Mouse (Mus musculus) cerebellum, adult 2 months (tissue): ENCODE measurements around the gene Olfr577. TPM values are rescaled to one million over a fixed set of nuclear protein-coding genes. Genes with fewer than 3 reads are reported as not detected.

Experiments used
- DNase-seq, 2 experiments: peaks; one replicate each; pipeline ENCODE4 v3.0.0; 2021
- H3K27ac ChIP-seq: fragments of 200-500 bp; 2 replicates; pipeline ENCODE4 v1.5.1; 2012; ENCODE audit warnings: low read length, control low read depth, inconsistent platforms; ENCODE audit not compliant: insufficient read depth
- H3K27me3 ChIP-seq: fragments of 200-500 bp; 2 replicates; pipeline ENCODE4 v1.6.1; 2012; ENCODE audit warnings: inconsistent platforms, mild to moderate bottlenecking, low read length, moderate library complexity; ENCODE audit not compliant: control insufficient read depth, insufficient read depth
- H3K4me1 ChIP-seq: fragments of 200-500 bp; 2 replicates; pipeline ENCODE4 v1.6.1; 2011; ENCODE audit warnings: low read length; ENCODE audit not compliant: control insufficient read depth, insufficient read depth
- H3K4me3 ChIP-seq: fragments of 200-500 bp; replicated peaks from 2 replicates; pipeline ENCODE3; 2011; ENCODE audit warnings: mild to moderate bottlenecking, low read depth, low read length, control low read depth; ENCODE audit not compliant: insufficient read depth
- CTCF ChIP-seq: fragments of 200-500 bp; IDR thresholded peaks from 2 replicates; pipeline ENCODE4 v1.5.1; 2011; ENCODE audit warnings: low read depth, mild to moderate bottlenecking, control low read depth, low read length, moderate library complexity, borderline replicate concordance; ENCODE audit not compliant: insufficient read depth
- POLR2A ChIP-seq: fragments of 200-500 bp; IDR thresholded peaks from 2 replicates; pipeline ENCODE4 v1.6.1; 2011; ENCODE audit warnings: low read length, control low read depth, borderline replicate concordance; ENCODE audit not compliant: insufficient read depth
- WGBS: fragments of 180-500 bp; shearing (Covaris S2); methylation state at CpG from one replicate; pipeline ENCODE4 v1.1.7; 2018; 5-methylcytosine and 5-hydroxymethylcytosine counted together
- polyA plus RNA-seq: library from polyadenylated mRNA; depleted of rRNA; stranded (reverse); fragments of >200 nt; gene quantifications from 2 replicates; pipeline ENCODE4 v1.2.3, GENCODE M21; 2012; rRNA removed

Gene Olfr577
- polyA plus RNA-seq, 1 experiment, result not detected

GRCm38 (mm10) chr7:102943417-102943816 lies 32.3 kb downstream of the Olfr577 start:
- no peak overlapping the region for H3K27ac ChIP-seq
- no peak overlapping the region for H3K4me3 ChIP-seq
- H3K27me3 ChIP-seq, result no peaks in the 10 kb centered on the region
- WGBS, result 86% methylated on average over 1 of the region's 1 CpGs
- no peak for TF ChIP-seq POLR2A
- no peak for TF ChIP-seq CTCF
- no peak for DNase-seq
- H3K4me1 ChIP-seq, result no peaks in the 10 kb centered on the region

GRCm38 (mm10) chr7:102942475-102942874 lies 33.3 kb downstream of the Olfr577 start, which contains the start of gene Olfr573-ps1:
Gene Olfr573-ps1, minus strand, starts transcription at chr7:102942575.
- H3K27ac ChIP-seq, result no peak within 1 kb of the TSS

GRCm38 (mm10) chr7:102927105-102927504 lies 48.6 kb downstream of the Olfr577 start:
- WGBS, result 62% methylated on average over 3 of the region's 3 CpGs
- Histone ChIP-seq H3K4me3 (no peak overlapping the region), H3K27ac (no peak overlapping the region), H3K4me1 (no peaks in the 10 kb centered on the region), H3K27me3 (no peaks in the 10 kb centered on the region)
- TF ChIP-seq POLR2A (no peak), CTCF (no peak)
- no peak for DNase-seq

More at GRCm38 (mm10) chr7:102942475-102942874, 33.3 kb downstream of the Olfr577 start, which contains the start of gene Olfr573-ps1:
- Histone ChIP-seq H3K27me3 (no peaks in the 10 kb centered on the region), H3K4me3 (no peak within 1 kb of the TSS), H3K4me1 (no peaks in the 10 kb centered on the region)
- DNase-seq, result no peak
- TF ChIP-seq CTCF (no peak), POLR2A (no peak)
- WGBS, result 92% methylated on average over 2 of the region's 2 CpGs

- TF ChIP-seq CTCF, result no peak
- no peak for TF ChIP-seq POLR2A
- no peak within 1 kb of the TSS for H3K27ac ChIP-seq
- no peaks in the 10 kb centered on the region for H3K4me1 ChIP-seq
- H3K4me3 ChIP-seq, result no peak within 1 kb of the TSS
- no peaks in the 10 kb centered on the region for H3K27me3 ChIP-seq
- no peak for DNase-seq
- 49% methylated on average over 1 of the region's 1 CpGs for WGBS
These were observed 51.6 kb downstream of the Olfr577 start, which contains the start of gene Olfr572 for GRCm38 (mm10) chr7:102924109-102924508. Gene Olfr572, plus strand, starts transcription at chr7:102924409.

Other genes with a start within 250 kb of the Olfr577 start
- not detected in 2 replicates for gene Olfr559, start 248.5 kb downstream of the Olfr577 start, polyA plus RNA-seq
- gene Olfr560, start 216.6 kb downstream of the Olfr577 start, polyA plus RNA-seq, result 0.07 TPM in 1 of 2 replicates, not detected in the other
- 0.51 and 0.75 TPM in 2 replicates for gene Olfr78, start 216.5 kb downstream of the Olfr577 start, polyA plus RNA-seq
- gene Olfr561, start 204.7 kb downstream of the Olfr577 start, polyA plus RNA-seq, result not detected in 2 replicates
- gene Olfr564, start 172.5 kb downstream of the Olfr577 start, polyA plus RNA-seq, result not detected in 2 replicates
- gene Olfr566, start 117.2 kb downstream of the Olfr577 start, polyA plus RNA-seq, result not detected in 2 replicates
- not detected in 2 replicates for gene Olfr568, start 98.8 kb downstream of the Olfr577 start, polyA plus RNA-seq
- gene Olfr569, start 85.1 kb downstream of the Olfr577 start, polyA plus RNA-seq, result not detected in 2 replicates
- 0.19 TPM in 1 of 2 replicates, not detected in the other for gene Olfr570, start 81.4 kb downstream of the Olfr577 start, polyA plus RNA-seq
- not detected in 2 replicates for gene Olfr571, start 58.4 kb downstream of the Olfr577 start, polyA plus RNA-seq
- gene Olfr572, start 51.5 kb downstream of the Olfr577 start, polyA plus RNA-seq, result not detected in 2 replicates
- not detected in 2 replicates for gene Olfr573-ps1, start 33.4 kb downstream of the Olfr577 start, polyA plus RNA-seq
- gene Olfr574, start 27.5 kb downstream of the Olfr577 start, polyA plus RNA-seq, result not detected in 2 replicates
- gene Olfr575, start 17.2 kb downstream of the Olfr577 start, polyA plus RNA-seq, result not detected in 2 replicates
- gene Olfr576, start 13.3 kb downstream of the Olfr577 start, polyA plus RNA-seq, result not detected in 2 replicates
- not detected in 2 replicates for gene Olfr578, start 13.4 kb upstream of the Olfr577 start, polyA plus RNA-seq
- not detected in 2 replicates for gene Olfr582, start 62.1 kb upstream of the Olfr577 start, polyA plus RNA-seq
- gene Olfr583, start 75.4 kb upstream of the Olfr577 start, polyA plus RNA-seq, result not detected in 2 replicates
- not detected in 2 replicates for gene Olfr584, start 105.9 kb upstream of the Olfr577 start, polyA plus RNA-seq
- gene Olfr585, start 121.8 kb upstream of the Olfr577 start, polyA plus RNA-seq, result not detected in 2 replicates
- gene Olfr586, start 149.7 kb upstream of the Olfr577 start, polyA plus RNA-seq, result not detected in 2 replicates
- not detected in 2 replicates for gene Olfr588-ps1, start 164.9 kb upstream of the Olfr577 start, polyA plus RNA-seq
- not detected in 2 replicates for gene Olfr589, start 180.4 kb upstream of the Olfr577 start, polyA plus RNA-seq
- not detected in 2 replicates for gene Olfr591, start 202.4 kb upstream of the Olfr577 start, polyA plus RNA-seq
- not detected in 2 replicates for gene Olfr592, start 208.9 kb upstream of the Olfr577 start, polyA plus RNA-seq
- gene Olfr593, start 235.9 kb upstream of the Olfr577 start, polyA plus RNA-seq, result not detected in 2 replicates
- not detected in 2 replicates for gene Olfr594, start 241.1 kb upstream of the Olfr577 start, polyA plus RNA-seq